Mouse (Mus musculus) kidney, adult 2 months (tissue): ENCODE data around the gene Apoc1.

ENCODE experiments used
- CTCF ChIP-seq: fragments of 200-500 bp; conservative IDR thresholded peaks from 2 replicates; pipeline ENCODE4 v1.5.1; 2011; ENCODE audit warnings: low read depth, mild to moderate bottlenecking, control low read depth, low read length, moderate library complexity, mixed read lengths; ENCODE audit not compliant: insufficient read depth, insufficient read length
- POLR2A ChIP-seq: fragments of 200-500 bp; IDR thresholded peaks from one replicate; pipeline ENCODE4 v1.6.1; 2011; ENCODE audit warnings: low read depth, low read length, control low read depth

GRCm38 (mm10) chr7:19716822-19717221 lies 24.4 kb upstream of the Apoc1 start:
- TF ChIP-seq CTCF: no peak
- TF ChIP-seq POLR2A: no peak
